Mouse (Mus musculus): ENCODE measurements around the gene St3gal3.
A peak's percentile ranks its signal among the peaks of the same experiment; 100 is the strongest.

St3gal3 gene

DNA sequence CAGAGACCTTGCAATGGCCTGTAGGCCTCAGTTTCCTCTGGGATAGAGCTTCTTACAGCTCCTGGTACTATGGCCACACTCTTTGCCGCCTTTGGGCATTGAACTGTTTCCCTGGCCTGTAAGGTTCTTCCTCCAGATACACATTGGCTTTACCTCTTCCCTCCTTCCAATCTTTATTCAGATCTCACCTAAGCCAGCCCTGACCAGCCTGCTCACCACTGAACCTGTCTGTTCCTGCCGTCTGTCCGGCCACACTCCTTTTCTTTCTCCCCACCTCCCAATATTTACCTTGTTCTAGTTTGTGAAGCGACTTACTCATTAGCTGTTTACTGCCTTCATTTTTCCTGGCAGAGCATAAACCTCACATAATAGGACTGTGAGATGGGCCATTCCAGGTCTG, 155.5 kb downstream of the St3gal3 start:
- no peak for DNase-seq

- DNase-seq: no peak
These were observed 156.4 kb downstream of the St3gal3 start for GRCm38 (mm10) chr4:117978282-117978681.

DNA sequence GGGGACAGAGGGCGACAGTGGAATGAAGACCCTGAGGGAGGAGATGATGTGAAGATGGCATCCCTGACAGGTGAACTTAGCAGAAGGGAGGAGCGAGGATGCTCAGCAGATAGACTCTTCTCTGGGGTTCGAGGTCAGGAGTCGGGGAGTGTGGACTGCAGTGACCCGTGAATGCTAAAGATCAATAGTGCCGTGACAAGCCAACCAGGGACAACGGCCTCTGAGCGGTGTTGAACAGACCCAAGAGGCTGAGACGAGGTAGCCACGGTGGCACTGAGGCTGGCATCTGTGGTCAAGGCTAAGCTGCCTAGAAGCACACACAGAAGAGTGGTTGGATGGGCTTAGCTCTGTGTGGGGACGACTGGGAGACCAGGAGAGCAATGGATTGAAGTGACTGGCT, 156.9 kb downstream of the St3gal3 start:
- DNase-seq: no peak

GRCm38 (mm10) chr4:117977371-117977770, 157.3 kb downstream of the St3gal3 start:
- DNase-seq: no peak

DNA sequence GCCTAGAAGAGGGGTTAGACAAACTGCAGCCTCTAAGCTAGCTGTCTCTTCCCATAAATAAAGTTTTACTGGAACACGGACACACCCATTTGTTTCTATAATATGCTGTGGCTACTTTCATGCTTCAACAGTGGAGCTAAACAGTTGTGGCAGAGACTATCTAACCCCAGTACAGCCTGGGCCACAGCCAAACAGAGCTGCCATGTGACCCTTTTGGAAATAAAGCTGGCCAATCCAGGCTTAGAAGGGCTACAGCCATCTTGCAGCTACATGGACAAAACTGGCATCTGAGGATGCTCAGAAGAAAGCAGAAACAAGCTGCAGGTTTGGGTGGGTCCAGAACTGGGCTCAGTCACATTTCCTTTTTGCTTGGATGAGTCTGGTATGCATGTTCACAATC, 158.9 kb downstream of the St3gal3 start:
- DNase-seq: no peak

DNA sequence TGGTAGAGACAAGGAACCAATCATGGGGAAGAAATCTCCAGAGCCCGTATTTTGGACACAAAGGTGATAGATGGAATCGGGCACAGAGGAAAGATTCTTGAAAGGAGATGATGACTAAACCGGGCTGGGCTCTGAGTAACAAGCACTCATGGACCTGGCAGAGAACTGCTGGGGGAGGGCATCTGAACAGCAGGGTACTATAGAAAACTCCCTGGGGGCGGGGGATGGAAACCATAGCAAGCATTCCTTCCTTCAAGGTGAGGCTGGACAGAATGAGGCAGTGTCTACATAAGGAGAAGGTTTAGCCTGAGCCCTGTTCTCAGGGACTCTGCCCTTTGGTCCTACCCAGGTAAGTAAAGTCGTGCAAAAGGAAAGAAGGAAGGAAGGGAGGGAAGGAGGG, 160.0 kb downstream of the St3gal3 start:
- no peak for DNase-seq

- no peak for DNase-seq
These were observed 161.7 kb downstream of the St3gal3 start for GRCm38 (mm10) chr4:117972999-117973398.

DNA sequence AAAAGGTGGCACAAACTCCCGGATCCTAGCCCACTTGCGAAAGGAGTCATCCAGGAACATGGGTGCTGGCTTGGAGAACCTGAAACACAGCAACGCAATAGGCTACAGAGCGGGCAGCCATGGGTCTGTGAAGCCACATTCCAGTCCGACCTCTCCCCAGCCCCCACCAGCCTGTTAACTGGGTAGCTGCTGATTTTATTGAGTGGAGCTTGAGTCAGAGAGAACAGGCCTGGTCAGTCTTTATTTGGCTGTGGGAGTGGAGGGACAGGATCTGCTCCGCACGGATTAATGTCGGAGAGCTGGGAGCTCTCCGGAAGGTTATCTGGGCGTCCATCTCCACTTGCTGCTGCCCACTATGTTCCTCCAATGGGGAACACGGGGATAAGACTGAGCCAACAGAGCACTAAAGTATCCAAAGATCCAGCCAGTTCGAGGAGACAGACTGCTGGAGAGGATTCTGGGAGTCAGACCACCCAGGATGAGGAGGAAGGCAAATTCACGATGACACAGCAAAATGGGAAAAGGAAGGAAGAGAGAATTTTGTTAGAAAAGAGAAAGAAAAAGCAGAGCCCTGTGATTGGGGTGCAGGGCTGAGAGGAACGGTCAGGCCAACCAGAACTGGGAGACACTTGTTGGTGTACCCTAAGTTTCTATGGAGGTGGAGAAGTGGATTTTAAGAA, 170.2 kb downstream of the St3gal3 start:
- no peak for DNase-seq

DNA sequence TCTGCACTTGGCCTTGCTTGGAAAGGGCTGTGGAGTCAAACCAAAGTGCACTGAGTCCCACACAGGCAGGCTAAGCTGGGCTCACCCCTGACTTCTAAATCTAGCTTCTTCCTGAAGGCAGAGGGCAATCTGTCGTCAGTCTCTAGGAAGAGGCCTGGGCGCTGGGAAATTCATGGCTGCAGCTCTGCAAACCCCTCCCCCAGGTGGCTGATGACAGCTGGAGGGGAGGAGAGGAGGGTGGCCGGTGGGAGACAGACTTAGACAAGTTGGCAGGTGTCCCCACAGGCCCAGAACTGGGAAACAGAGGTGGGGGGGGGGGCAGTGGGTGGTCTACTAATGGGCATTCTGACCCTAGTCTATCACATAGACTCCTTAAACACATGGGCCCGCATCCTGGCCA, 177.2 kb downstream of the St3gal3 start:
- DNase-seq: no peak

DNA sequence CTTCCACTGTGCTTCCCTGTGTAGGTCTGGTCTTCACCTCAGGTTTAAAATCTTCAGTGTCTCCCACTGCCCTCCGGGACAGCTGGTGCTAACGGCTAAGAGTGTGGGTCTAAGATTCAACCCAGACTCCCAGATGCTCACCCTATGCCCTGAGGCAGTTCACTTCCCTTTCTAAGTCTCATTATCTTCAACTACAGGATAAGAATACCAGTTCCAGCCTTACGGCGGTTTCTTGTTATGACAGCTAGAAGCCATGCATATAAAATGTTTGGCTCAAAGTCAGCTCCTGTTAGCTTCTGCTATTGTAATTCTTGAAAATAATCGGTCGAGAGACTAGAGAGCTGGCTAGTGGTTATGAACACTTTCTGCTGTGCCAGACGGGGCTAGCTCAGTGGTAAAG, 187.2 kb downstream of the St3gal3 start:
- no peak for DNase-seq

DNA sequence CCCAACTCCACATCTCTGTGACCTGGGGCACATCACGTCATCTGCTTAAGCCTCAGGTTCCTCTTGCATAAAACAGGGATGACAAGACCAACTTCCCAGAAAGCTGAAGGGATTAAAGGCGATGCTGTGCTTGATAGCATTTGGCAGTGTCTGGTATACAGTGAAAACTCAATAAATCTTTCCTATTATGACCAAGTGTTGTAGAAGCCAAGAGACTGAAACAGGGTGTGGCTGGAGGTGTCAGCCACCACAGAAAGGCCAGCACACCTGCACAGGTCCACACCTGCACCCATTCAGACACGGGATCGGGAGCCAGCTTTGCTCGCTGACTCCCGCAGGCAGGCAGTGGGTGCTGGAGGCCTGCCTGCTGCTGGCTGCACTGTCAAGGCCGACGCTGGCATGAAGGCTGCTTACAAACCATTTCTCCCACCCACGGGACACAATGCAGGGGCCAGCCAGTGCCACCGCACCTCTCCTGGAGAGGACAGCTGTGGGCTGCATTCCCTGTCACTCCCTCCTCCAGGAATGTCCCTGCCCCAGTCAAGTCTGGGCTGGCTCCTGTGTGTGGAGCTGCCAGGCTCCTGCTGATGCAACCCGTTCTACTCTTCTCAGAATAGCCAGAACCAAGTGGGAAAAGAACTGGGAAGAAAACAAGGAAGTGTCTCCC, 187.9 kb downstream of the St3gal3 start:
- DNase-seq: no peak

- no peak for DNase-seq
These were observed 191.4 kb downstream of the St3gal3 start for GRCm38 (mm10) chr4:117943317-117943716.

GRCm38 (mm10) chr4:117936964-117937363, 197.8 kb downstream of the St3gal3 start:
- DNase-seq: no peak

DNA sequence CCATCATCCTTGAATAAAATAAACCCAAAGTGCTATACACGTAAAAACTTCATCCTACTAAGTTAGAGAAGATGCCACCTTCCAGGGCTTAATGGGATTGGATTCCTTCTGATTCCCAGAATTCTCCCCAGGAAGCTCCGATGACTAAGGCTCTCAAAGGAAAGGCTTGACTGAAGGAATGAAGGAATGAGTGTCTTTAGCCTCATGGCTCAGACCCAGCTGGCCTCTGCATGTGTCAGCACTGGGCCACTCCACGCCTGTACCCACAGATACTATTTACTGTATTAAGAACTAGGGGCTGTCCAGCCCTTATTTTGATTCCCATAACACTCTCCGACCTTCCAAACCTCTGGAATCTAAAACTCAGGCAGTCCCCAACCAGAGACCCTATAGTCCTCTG, 200.6 kb downstream of the St3gal3 start:
- no peak for DNase-seq

GRCm38 (mm10) chr4:117933248-117933647, 201.5 kb downstream of the St3gal3 start:
- DNase-seq: no peak

DNA sequence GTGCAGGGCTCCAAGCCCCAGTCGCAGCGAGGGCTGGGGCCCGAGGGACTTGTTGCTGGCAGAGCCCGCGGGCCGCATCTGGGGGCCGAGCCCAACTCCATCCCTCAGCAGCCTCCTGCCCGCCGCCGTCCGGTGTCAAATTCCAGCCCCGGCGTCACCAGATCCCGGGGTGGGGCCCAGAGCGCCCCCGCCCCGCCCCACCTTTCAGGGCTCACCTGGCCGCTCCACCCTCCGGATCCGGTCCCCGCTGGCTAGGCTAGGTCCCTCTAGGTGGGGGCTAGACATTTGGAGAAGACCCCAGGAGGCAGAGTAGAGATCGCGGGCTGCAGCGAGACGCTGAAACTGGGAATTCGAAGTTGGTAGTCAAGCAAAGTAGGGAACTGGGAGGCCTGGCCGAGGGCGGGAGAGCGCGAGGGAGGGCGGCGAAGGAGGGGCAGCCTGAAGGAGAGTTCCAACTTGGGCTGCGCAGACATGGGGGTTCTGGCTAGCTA, 205.3 kb downstream of the St3gal3 start, which contains the start of gene Artn:
Artn (minus strand) TSS at position 373 of the 491 bp plus-strand sequence.
- peak; percentile 18 for DNase-seq

DNA sequence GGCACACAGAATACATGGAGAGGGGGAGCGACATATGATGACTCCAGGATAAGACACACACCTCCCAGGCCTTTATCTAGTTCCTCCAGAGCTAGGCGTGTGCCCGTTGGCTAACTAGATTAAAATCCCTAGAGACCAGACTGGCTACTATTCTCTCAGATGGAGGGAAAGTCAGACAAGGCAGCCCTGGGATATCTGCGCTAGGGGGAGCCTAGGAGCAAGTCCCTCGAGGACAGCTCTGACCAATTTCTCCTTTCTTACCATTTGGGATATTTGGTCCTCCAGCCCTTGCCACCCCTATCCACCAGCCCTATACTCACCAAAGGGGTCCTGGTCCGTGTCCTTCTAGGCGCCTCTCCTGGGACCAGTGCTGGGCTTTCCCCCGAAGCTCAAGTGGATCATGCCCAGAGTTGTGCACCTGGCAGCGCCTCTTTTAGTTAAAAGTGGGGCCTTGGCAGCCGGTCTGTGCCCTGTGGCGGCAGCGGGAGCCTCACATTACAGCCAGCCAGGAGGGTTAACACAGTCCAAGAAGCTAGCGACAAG, 205.9 kb downstream of the St3gal3 start:
- peak; percentile 55 for DNase-seq

DNA sequence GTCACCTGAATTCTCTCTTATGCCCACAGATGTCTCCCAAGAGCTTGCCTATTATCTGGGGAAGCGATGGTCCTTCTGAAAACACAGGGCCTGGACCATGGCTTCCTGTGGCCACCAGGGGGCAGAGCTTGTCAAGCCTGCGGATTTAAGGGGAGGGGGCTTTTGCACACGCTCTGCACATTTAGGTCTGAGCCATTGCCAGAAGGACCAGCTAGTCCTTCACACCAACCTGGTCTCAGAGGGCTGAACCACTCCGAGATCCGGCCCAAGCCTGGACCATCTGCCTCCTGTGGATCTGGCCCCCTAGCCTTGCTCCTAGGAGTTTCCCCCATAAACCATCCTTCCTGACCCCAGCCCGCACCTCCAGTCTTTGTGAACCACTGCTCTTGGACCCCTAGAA, 206.5 kb downstream of the St3gal3 start:
- peak; percentile 78 for DNase-seq

GRCm38 (mm10) chr4:117926545-117927482, 207.9 kb downstream of the St3gal3 start:
- DNase-seq: peak; percentile 67

- no peak for DNase-seq
These were observed 209.8 kb downstream of the St3gal3 start for GRCm38 (mm10) chr4:117924916-117925315.

- no peak for DNase-seq
These were observed 211.3 kb downstream of the St3gal3 start for GRCm38 (mm10) chr4:117923450-117923849.

GRCm38 (mm10) chr4:117921358-117921757, 213.4 kb downstream of the St3gal3 start:
- no peak for DNase-seq

- no peak for DNase-seq
These were observed 216.0 kb downstream of the St3gal3 start for GRCm38 (mm10) chr4:117918762-117919161.
